Mouse (Mus musculus) stomach, embryonic 16.5 days (tissue): ENCODE data around the gene Stk17b. TPM values are rescaled to one million over a fixed set of nuclear protein-coding genes. Genes with fewer than 3 reads are reported as not detected.

Experiments
- ATAC-seq: fragments of 200-750 bp; cut with Nextera tagmentation; 2 replicates; pipeline ENCODE4 v1.8.0; 2017; ENCODE audit warnings: moderate number of reproducible peaks, moderate TSS enrichment; ENCODE audit not compliant: insufficient read depth, low FRiP score
- H3K27ac ChIP-seq: fragments of 300-500 bp; sonication (generic); 2 replicates; pipeline ENCODE4 v1.5.1; 2014; ENCODE audit warnings: low read length
- H3K27me3 ChIP-seq: fragments of 300-500 bp; sonication (generic); 2 replicates; pipeline ENCODE4 v1.6.1; 2014; ENCODE audit warnings: low read length, control low read depth, mixed read lengths; ENCODE audit not compliant: control insufficient read depth, insufficient read depth
- H3K36me3 ChIP-seq: fragments of 300-500 bp; sonication (generic); 2 replicates; pipeline ENCODE4 v1.6.1; 2014; ENCODE audit warnings: low read length; ENCODE audit not compliant: control insufficient read depth, insufficient read depth
- H3K4me1 ChIP-seq: fragments of 300-500 bp; sonication (generic); 2 replicates; pipeline ENCODE4 v1.6.1; 2014; ENCODE audit warnings: low read length, control low read depth, mixed read lengths; ENCODE audit not compliant: control insufficient read depth, insufficient read depth
- H3K4me2 ChIP-seq: fragments of 300-500 bp; sonication (generic); 2 replicates; pipeline ENCODE4 v1.6.1; 2014; ENCODE audit warnings: low read depth, low read length, mixed read lengths
- H3K4me3 ChIP-seq: fragments of 300-500 bp; sonication (generic); replicated peaks from 2 replicates; pipeline ENCODE4 v1.5.1; 2014; ENCODE audit warnings: mild to moderate bottlenecking, low read length
- H3K9ac ChIP-seq: fragments of 300-500 bp; sonication (generic); 2 replicates; pipeline ENCODE4 v1.6.1; 2014; ENCODE audit warnings: low read length
- H3K9me3 ChIP-seq: fragments of 300-500 bp; sonication (generic); replicated peaks from 2 replicates; pipeline ENCODE4 v1.6.1; 2016; ENCODE audit warnings: low read length, control low read depth; ENCODE audit not compliant: control insufficient read depth
- WGBS: fragments of 180-500 bp; shearing (Covaris S2); extraction: QIAGEN DNeasy Blood & Tissue Kit; methylation state at CpG from one replicate; pipeline ENCODE4 v1.1.7; 2014; 5-methylcytosine and 5-hydroxymethylcytosine counted together
- polyA plus RNA-seq: library from polyadenylated mRNA; unstranded; fragments of >200 nt; fragmentation: Nextera tagmentation; extraction: Ambion mirVana; gene quantifications from 2 replicates; pipeline ENCODE4 v1.2.1, GENCODE M21; 2015

Stk17b gene
- polyA plus RNA-seq, 1 experiment from 2014 or later: 19.8 TPM

DNA sequence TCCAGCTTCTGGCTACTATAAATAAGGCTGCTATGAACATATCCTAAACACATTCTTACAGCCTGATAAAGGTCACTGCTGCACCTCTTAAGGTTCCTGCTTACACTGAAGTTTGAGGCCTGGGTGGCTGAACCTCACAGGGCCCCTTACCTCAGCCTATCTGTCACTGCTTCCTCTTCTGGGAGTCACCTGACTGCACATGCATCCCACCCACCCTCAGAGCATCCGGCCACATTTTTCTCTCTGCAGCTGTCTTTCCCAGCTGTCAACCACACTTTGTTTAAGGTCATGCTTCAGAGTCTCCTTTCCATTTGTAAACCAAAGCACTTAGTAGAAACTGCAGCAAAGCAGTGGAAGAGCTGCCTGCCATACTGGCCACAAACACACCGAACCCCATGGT lies 6.3 kb upstream of the Stk17b start:
- no peak overlapping the region for H3K27ac ChIP-seq
- H3K27me3 ChIP-seq: no peaks in the 10 kb centered on the region
- no peak for ATAC-seq
- no peaks in the 10 kb centered on the region for H3K36me3 ChIP-seq
- H3K4me1 ChIP-seq: no peaks in the 10 kb centered on the region
- H3K9me3 ChIP-seq: no peaks in the 10 kb centered on the region; the same call in 1 of the 2 replicates
- H3K9ac ChIP-seq: no peak overlapping the region
- H3K4me3 ChIP-seq: no peak overlapping the region
- 69% methylated on average over 2 of the region's 2 CpGs for WGBS
- H3K4me2 ChIP-seq: no peak overlapping the region

DNA sequence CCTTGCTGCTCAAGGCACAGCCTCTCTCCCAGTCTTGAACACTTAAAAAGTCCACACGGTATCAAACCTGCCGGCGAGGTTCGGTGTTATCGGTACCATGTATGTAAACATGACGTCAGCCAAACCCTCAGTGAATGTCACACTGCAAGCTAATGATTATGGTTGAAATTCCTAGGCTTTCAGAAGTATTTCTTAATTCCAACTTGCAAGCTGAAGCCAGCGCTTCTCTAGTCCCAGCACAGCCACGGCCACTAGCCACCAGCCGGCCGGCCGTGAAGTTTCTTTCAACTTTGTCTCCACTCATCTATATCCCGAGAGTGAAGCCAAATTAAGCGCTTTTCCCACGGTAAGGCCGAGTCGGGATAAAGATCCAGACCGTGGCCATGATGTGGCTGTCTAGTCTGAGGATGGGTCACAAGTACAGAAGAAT lies 718 bp downstream of the Stk17b start:
- Histone ChIP-seq H3K9ac (peak overlapping the region; percentile 92), H3K36me3 (no peaks in the 10 kb centered on the region), H3K27ac (peak overlapping the region; percentile 90), H3K27me3 (no peaks in the 10 kb centered on the region), H3K4me2 (peak overlapping the region; percentile 50), H3K4me3 (peak overlapping the region; percentile 89), H3K4me1 (no peaks in the 10 kb centered on the region), H3K9me3 (no peaks in the 10 kb centered on the region; the same call in 1 of the 2 replicates)
- WGBS: under 1% methylated on average over 17 of the region's 17 CpGs
- no peak; the same call in 1 of the 2 replicates for ATAC-seq

- Histone ChIP-seq H3K9me3 (no peaks in the 10 kb centered on the region; the same call in 1 of the 2 replicates), H3K4me3 (no peak overlapping the region), H3K27ac (no peak overlapping the region), H3K27me3 (no peaks in the 10 kb centered on the region), H3K4me1 (no peaks in the 10 kb centered on the region), H3K36me3 (no peaks in the 10 kb centered on the region), H3K4me2 (no peak overlapping the region), H3K9ac (no peak overlapping the region)
- no peak for ATAC-seq
- WGBS: 92% methylated on average over 1 of the region's 1 CpGs
Observed at GRCm38 (mm10) chr1:53782956-53783355, 2.1 kb downstream of the Stk17b start.

DNA sequence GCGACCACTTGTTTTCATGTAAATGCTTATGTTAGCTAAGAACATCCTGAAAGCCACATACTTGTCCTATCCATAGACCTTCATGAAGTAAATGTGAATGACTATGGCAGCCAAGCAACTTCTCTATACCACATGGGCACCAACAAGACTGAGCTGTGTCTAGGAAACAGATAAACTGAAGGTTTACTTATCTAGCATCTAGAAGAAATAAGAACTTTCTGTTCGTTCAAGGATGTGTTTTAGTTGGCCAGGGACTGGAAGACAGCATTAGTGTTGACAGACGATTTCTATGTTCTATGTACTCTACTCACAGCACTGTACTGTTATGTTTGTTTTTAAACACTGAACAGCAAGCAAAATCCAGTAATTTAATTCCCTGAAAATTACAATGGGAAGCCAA lies 2.9 kb downstream of the Stk17b start:
- Histone ChIP-seq H3K4me3 (no peak overlapping the region), H3K4me1 (no peaks in the 10 kb centered on the region), H3K27ac (no peak overlapping the region), H3K9ac (no peak overlapping the region), H3K36me3 (no peaks in the 10 kb centered on the region), H3K4me2 (peak overlapping the region; percentile 21; the same call in 1 of the 2 replicates), H3K9me3 (no peaks in the 10 kb centered on the region), H3K27me3 (no peaks in the 10 kb centered on the region)
- ATAC-seq: no peak
- WGBS: 82% methylated on average over 3 of the region's 3 CpGs

DNA sequence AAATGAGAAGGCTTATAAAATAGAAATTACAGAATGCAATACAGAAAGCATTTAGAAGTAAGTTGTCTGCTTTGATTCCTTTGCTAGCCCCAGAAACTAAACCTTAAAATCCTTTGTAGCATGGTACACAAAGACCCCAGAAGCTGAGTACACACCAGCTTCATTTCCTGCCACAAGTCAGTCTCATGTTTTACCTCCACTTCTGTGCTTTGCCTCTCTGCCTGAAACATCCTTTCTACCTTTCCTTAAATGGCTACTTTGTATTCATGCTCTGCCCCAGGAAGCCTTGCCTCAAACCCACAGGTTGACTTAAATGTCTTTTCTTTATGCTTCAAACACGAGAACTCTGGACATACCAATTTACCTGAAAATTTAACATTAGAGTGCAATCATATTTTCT lies 3.7 kb downstream of the Stk17b start:
- no peak overlapping the region for H3K4me2 ChIP-seq
- H3K4me1 ChIP-seq: no peaks in the 10 kb centered on the region
- no peaks in the 10 kb centered on the region for H3K9me3 ChIP-seq
- no peak overlapping the region for H3K27ac ChIP-seq
- H3K36me3 ChIP-seq: no peaks in the 10 kb centered on the region
- H3K27me3 ChIP-seq: no peaks in the 10 kb centered on the region
- no peak overlapping the region for H3K9ac ChIP-seq
- 80% methylated on average over 1 of the region's 1 CpGs for WGBS
- no peak for ATAC-seq
- H3K4me3 ChIP-seq: no peak overlapping the region

GRCm38 (mm10) chr1:53776176-53776905 lies 8.7 kb downstream of the Stk17b start:
- H3K27ac ChIP-seq: no peak overlapping the region
- ATAC-seq: no peak
- H3K4me2 ChIP-seq: no peak overlapping the region
- no peaks in the 10 kb centered on the region for H3K9me3 ChIP-seq
- 85% methylated on average over 7 of the region's 7 CpGs for whole genome bisulfite sequencing
- H3K4me3 ChIP-seq: no peak overlapping the region
- H3K36me3 ChIP-seq: no peaks in the 10 kb centered on the region
- H3K9ac ChIP-seq: no peak overlapping the region
- no peaks in the 10 kb centered on the region for H3K4me1 ChIP-seq
- no peaks in the 10 kb centered on the region for H3K27me3 ChIP-seq

DNA sequence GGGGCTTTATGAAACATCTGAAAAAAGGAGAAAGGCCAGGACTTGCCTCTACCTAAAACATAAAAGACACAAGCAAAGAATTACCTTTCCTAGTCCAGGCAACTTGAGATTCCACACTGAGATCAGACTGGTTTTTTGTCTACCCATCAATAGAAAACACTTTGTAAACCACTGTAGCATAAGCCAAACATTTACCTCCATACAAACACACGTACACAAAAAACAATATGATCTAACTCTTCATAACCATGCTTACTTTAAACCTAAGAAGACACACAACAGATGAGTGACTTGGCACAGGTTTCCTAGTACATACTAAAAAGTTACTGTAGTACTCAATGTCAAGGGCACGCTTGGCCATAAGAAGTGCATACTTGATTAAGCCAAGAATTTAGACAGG lies 9.5 kb downstream of the Stk17b start:
- no peaks in the 10 kb centered on the region for H3K4me1 ChIP-seq
- H3K4me3 ChIP-seq: no peak overlapping the region
- no peaks in the 10 kb centered on the region for H3K36me3 ChIP-seq
- no peak overlapping the region for H3K9ac ChIP-seq
- no peaks in the 10 kb centered on the region for H3K9me3 ChIP-seq
- H3K4me2 ChIP-seq: no peak overlapping the region
- WGBS: 90% methylated on average over 2 of the region's 2 CpGs
- no peak for ATAC-seq
- no peak overlapping the region for H3K27ac ChIP-seq
- H3K27me3 ChIP-seq: no peaks in the 10 kb centered on the region

- Histone ChIP-seq H3K27ac (no peak overlapping the region), H3K27me3 (no peaks in the 10 kb centered on the region), H3K4me2 (no peak overlapping the region), H3K4me1 (no peaks in the 10 kb centered on the region), H3K9me3 (no peaks in the 10 kb centered on the region), H3K4me3 (no peak overlapping the region), H3K9ac (no peak overlapping the region), H3K36me3 (no peaks in the 10 kb centered on the region)
- WGBS: 73% methylated on average over 6 of the region's 6 CpGs
- ATAC-seq: no peak
Observed at GRCm38 (mm10) chr1:53775036-53775435, 10.0 kb downstream of the Stk17b start.

- no peak overlapping the region for H3K4me2 ChIP-seq
- H3K36me3 ChIP-seq: no peaks in the 10 kb centered on the region
- H3K9ac ChIP-seq: no peak overlapping the region
- H3K4me3 ChIP-seq: no peak overlapping the region
- 88% methylated on average over 3 of the region's 3 CpGs for WGBS
- ATAC-seq: no peak
- no peaks in the 10 kb centered on the region for H3K4me1 ChIP-seq
- no peaks in the 10 kb centered on the region for H3K27me3 ChIP-seq
- H3K27ac ChIP-seq: no peak overlapping the region
- no peaks in the 10 kb centered on the region for H3K9me3 ChIP-seq
Observed at GRCm38 (mm10) chr1:53774571-53774970, 10.5 kb downstream of the Stk17b start.
